Mouse (Mus musculus) adipocyte (in vitro differentiated cells): ENCODE results near the gene Zfp524.
A peak's percentile ranks its signal among the peaks of the same experiment; 100 is the strongest.

Source experiments
- DNase-seq: peaks from one replicate; pipeline ENCODE4 v3.0.0-alpha.2; 2016; ENCODE audit warnings: low spot score

Zfp524 gene

DNA sequence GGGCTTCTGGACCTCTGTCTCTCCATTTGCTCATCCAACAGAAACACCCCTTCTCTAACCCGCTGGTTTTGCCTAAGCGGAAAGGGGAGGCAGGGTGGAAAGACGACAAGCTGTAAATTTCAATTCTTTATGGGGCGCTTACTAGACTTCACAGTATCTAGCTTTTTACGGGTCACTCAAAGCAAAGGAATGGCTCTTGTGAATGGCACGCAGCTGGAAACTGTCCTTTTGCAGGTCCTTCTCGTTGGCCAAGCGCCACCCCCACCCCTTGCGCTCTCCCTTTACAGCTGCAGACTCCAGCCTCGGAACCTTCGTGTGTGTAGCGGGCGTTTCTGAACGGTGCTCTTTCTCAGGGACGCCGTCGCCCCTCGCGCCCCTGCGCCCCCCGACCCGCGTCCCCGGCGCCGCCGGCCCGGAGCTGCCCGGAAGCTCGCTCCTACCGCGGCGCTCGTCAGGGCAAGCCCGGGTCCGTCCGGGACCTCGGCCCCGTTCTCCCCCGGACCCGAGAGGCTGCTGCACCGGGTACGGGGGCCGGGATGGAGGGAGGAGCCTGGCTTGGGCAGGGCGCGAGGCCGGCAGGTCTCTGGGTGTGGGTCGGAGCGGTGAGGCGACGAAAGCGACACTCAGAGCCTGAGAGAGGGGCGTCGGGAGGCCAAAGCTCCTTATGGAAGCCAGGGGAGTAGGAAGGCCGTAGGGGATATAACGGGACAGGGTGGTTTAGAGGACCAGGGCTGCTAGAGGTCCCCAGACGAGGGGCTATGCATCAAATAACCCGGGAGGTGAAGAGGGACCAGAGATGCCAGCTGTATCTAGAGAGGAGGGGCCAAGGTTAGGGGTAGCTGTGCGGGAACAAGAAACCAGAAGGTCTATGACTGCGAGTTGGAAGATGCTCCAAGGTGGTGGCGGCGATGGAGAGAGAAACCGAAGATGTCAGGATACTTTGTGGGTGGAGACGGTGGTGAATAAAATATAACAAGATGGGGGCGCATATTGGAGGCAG lies 37.3 kb downstream of the Zfp524 start, which contains the start of gene Zfp580:
Zfp580 (plus strand) TSS at position 346 of the 1,000 bp plus-strand sequence.
- DNase-seq = peak; percentile 69

GRCm38 (mm10) chr7:5052438-5052837 lies 38.2 kb downstream of the Zfp524 start:
- DNase-seq = no peak

GRCm38 (mm10) chr7:5052931-5053343 lies 38.7 kb downstream of the Zfp524 start:
- DNase-seq = no peak

DNA sequence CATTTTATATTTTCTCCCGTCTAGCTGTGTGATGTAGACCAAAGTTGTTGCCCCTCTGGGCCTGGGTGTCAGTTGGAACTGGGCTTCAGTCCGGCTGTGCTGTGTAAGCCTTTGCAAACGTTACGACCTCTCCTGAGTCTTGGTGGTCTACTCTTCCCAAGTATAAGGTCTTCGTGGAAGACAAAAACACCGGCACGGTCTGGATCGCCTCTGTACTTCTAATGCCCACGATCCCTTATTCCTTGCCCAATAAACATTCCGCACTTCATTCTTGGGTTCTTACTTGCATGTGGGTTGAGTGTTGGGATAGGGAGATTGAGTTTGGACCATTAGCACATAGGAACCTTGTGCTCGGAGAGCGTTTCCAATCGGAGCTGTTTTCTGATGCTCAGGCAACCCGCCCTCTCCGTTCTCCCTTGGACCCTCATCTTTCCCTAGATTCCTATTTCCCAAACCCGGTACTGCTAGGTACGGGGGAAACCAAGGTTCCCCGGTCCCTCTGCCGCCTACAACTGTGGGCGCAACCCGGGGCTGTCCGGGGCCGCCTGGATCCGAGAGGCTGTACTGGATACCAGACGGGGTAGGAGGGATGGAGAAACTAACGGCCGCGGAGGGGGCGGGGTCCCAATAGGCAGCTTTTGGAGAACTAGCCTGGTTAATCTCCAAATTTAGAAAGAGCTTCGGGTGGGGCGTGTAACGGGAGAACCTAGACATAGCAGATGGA lies 39.4 kb downstream of the Zfp524 start:
- no peak for DNase-seq

GRCm38 (mm10) chr7:5056651-5057263 lies 42.5 kb downstream of the Zfp524 start:
- DNase-seq = no peak

GRCm38 (mm10) chr7:5057381-5057780 lies 43.2 kb downstream of the Zfp524 start:
- DNase-seq = no peak

DNA sequence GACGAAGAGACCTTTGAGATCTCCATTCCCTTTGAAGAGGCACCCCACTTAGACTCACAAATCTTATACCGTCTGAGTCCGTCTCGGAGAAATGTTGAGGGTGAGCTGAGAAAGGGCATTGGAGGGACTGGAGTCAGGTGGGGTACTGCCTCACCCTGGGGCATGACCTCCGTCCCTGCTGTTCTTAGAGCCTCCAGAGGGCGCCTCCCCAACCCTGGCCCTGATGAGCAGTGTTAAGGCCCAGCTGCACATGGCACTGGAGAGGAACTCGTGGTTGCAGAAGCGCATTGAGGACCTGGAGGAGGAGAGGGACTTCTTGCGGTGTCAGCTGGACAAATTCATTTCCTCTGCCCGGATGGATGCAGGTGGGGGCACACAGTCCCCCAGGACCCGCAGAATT lies 43.6 kb downstream of the Zfp524 start:
- DNase-seq = no peak

DNA sequence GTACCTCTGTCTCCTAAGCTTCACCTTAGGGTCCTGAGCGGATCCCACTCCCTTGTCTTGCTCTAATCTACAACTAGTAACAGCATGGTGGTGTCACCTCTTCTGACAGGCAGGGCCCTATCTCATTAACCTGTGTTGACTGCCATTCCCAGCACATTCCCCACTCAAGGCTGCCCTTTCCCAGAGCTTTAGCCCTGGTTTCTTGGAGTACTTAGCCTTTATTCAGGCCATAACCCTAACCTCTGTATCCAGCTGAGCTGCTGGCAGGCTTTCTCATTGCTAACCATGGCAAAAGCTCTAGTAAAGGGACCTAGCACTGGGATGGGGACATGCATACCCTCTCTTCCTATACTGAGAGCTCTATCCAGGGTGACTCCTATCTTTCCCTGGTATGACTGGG lies 44.4 kb downstream of the Zfp524 start:
- DNase-seq = no peak

DNA sequence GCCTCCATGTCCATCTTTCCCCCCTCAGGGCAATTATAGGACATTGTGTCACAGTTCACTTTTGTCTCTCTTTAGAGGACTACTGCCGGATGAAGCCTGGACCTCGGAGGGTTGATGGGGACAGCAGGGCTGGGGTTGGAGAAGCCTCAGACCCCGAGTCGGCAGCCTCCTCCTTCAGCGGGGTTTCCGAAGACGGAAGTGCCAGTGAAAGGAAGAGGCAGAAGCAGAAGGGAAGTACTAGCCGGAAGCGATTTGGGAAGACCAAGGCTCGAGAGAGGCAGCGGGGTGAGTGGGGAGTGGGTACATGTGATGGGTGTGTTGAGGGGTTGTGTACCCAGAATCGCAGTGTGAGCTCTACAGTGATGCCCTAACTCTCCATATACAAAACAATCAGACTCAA lies 45.2 kb downstream of the Zfp524 start:
- no peak for DNase-seq

DNA sequence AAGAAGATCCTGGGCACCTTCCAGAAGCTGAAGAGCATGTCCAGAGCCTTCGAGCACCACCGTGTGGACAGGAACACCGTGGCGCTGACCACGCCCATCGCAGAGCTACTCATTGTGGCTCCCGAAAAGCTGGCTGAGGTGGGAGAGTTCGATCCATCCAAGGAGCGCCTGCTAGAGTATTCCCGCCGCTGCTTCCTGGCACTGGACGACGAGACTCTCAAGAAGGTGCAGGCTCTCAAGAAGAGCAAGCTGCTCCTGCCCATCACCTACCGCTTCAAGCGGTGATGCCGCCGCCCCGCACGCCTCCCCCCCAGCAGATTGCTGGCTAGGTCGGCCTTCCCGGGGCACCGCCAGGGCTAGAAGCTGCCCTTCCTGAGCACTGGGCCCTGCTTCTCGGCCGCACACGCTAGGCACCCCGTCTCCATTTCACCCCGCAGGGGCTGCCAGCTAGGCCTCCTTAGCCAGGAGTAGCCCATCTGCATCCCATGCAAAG lies 46.1 kb downstream of the Zfp524 start:
- DNase-seq = peak; percentile 81

- peak; percentile 96 for DNase-seq
Observed at GRCm38 (mm10) chr7:5060944-5061773, 46.9 kb downstream of the Zfp524 start.

DNA sequence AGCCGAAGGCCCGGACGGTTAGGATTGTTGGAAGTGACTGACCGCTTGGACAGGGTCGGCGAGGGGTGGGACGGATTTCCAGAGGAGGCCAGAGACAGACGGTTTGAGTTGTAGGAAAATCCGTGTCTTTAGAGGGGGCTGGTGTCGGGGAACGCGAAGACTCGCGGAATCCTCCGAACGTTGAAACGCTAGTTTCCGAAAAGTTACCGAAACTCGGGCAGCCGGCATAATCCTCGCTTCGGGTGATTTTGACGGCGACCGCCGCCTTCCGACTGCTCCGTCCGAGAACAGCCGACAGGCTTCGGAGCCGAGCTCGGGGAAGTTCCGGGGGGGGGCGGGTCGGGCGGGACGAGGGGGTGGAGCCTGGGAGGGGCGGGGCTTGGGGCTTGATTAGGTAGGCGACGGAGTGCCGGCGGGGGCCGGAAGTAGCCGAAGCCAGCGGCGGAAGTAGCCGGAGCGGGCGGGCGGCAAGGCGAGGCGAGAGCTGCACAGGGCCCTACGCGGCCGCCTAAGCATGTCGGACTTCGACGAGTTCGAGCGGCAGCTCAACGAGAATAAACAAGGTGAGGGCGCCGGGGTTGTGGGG lies 47.7 kb downstream of the Zfp524 start, which contains the start of gene U2af2:
U2af2 (plus strand) TSS at position 370 of the 586 bp plus-strand sequence.
- peak; percentile 84 for DNase-seq

- DNase-seq = peak; percentile 85
Observed at GRCm38 (mm10) chr7:5062360-5063001, 48.3 kb downstream of the Zfp524 start.

GRCm38 (mm10) chr7:5064886-5065285 lies 50.7 kb downstream of the Zfp524 start:
- no peak for DNase-seq
